ENCODE assay signal across 7 mouse cellular contexts in the genomic region with DNA sequence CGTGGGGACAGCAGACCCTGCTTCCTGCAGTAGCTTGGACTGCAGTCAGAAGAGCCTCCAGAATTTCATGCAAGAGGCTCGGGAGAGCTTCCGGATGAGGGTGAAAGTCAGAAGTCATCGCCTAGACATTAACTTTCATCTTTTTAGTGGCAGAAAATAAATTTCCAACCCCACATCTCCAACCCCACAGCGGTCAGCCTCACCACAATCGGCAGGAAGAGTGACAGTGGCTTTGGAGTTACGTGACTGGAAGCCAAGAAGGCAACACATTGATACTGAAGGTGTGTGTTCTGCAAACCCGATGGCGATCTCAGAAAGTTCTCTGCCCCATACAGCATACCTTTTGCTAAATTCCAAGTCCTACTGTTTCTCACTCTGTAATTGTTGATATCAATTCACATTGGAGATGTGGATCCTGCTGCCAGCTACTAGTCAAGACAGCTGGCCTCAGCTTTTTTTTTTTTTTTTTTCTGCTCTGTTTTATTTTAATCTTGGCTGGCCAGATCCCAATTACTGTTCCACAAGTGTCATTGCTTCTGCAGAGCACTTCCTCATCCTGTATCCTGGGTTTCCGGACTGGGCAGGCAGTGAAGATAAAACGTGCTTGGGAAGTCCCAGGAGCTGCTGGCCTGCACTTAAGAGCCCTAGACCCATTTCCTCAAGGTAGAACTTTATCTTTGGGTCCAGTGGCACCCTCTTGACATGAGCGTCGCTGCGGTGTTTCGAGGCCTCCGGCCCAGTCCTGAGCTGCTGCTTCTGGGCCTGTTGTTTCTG. TPM values are rescaled to one million over a fixed set of nuclear protein-coding genes. Genes with fewer than 3 reads are reported as not detected.
DNase-seq lines count a peak whose midpoint lies in the region; ATAC-seq and TF ChIP-seq lines count a peak whose summit lies in the region.

A gene (plus strand): TSS at position 556 of the 774 bp plus-strand sequence.

- no peak for DNase-seq in forebrain, embryonic 11.5 days (ENCODE audit: low spot score)
- DNase-seq in hindbrain, embryonic 10.5 days (ENCODE audit: low spot score) = no peak
- DNase-seq in cerebellum, adult 18-20 months = no peak
- DNase-seq in ovary, adult 18-20 months (ENCODE audit: low spot score) = no peak

- TF ChIP-seq POLR2A in bone marrow, adult 2 months (IDR thresholded peaks at IDR 0.05; ENCODE audit: borderline replicate concordance, control insufficient read depth, low read depth, low read length) = no peak

- H3K4me2 ChIP-seq in forebrain, embryonic 11.5 days (ENCODE audit: low read depth, low read length, severe bottlenecking) = no peak within 1 kb of the TSS
- H3K4me2 ChIP-seq in limb, embryonic 13.5 days (replicated peaks) = no peak within 1 kb of the TSS

- H3K27me3 ChIP-seq in forebrain, embryonic 11.5 days (ENCODE audit: control insufficient read depth, insufficient read depth, low read length) = no peaks in the 10 kb centered on the region
- H3K27me3 ChIP-seq in hindbrain, embryonic 10.5 days (ENCODE audit: insufficient read depth, poor library complexity, severe bottlenecking) = no peaks in the 10 kb centered on the region
- H3K27me3 ChIP-seq in limb, embryonic 13.5 days = peaks cover 16% of the 10 kb centered on the region

- WGBS in bone marrow, adult 2 months = 4% methylated on average over 16 of the region's 16 CpGs
- 88% methylated on average over 16 of the region's 16 CpGs for WGBS in forebrain, embryonic 11.5 days
- 90% methylated on average over 16 of the region's 16 CpGs for WGBS in hindbrain, embryonic 10.5 days
- 87% methylated on average over 16 of the region's 16 CpGs for WGBS in limb, embryonic 13.5 days

- no peak within 1 kb of the TSS for H3K27ac ChIP-seq in bone marrow, adult 2 months (ENCODE audit: control insufficient read depth, insufficient read depth, low read depth, low read length, poor library complexity)
- no peak within 1 kb of the TSS for H3K27ac ChIP-seq in forebrain, embryonic 11.5 days (ENCODE audit: low read depth, low read length)
- H3K27ac ChIP-seq in hindbrain, embryonic 10.5 days = no peak within 1 kb of the TSS
- H3K27ac ChIP-seq in limb, embryonic 13.5 days = no peak within 1 kb of the TSS

- H3K9me3 ChIP-seq in forebrain, embryonic 11.5 days (ENCODE audit: control insufficient read depth, low read length) = no peaks in the 10 kb centered on the region
- H3K9me3 ChIP-seq in hindbrain, embryonic 10.5 days = no peaks in the 10 kb centered on the region
- H3K9me3 ChIP-seq in limb, embryonic 13.5 days = no peaks in the 10 kb centered on the region

- no peaks in the 10 kb centered on the region for H3K36me3 ChIP-seq in forebrain, embryonic 11.5 days (ENCODE audit: control insufficient read depth, insufficient read depth, low read length)
- H3K36me3 ChIP-seq in hindbrain, embryonic 10.5 days = no peaks in the 10 kb centered on the region
- no peaks in the 10 kb centered on the region for H3K36me3 ChIP-seq in limb, embryonic 13.5 days

- H3K4me3 ChIP-seq in bone marrow, adult 2 months (replicated peaks; ENCODE audit: control insufficient read depth, low read depth, low read length) = no peak within 1 kb of the TSS
- no peak within 1 kb of the TSS for H3K4me3 ChIP-seq in forebrain, embryonic 11.5 days (ENCODE audit: low read depth, low read length)
- no peak within 1 kb of the TSS for H3K4me3 ChIP-seq in hindbrain, embryonic 10.5 days
- no peak within 1 kb of the TSS for H3K4me3 ChIP-seq in limb, embryonic 13.5 days

- no peak for ATAC-seq in forebrain, embryonic 11.5 days (replicated peaks; ENCODE audit: low FRiP score)
- no peak for ATAC-seq in limb, embryonic 13.5 days (ENCODE audit: low FRiP score, low read depth)
- ATAC-seq in monocyte, adult 5-6 weeks (replicated peaks; ENCODE audit: insufficient number of reproducible peaks, low FRiP score, low TSS enrichment, poor library complexity, severe bottlenecking) = 0 out of 2 replicates have a peak, but pooled peaks have one; percentile 9

- H3K4me1 ChIP-seq in bone marrow, adult 2 months (ENCODE audit: control insufficient read depth, insufficient read depth, low read length) = peaks cover 1% of the 10 kb centered on the region; the same call in 1 of the 2 replicates
- H3K4me1 ChIP-seq in forebrain, embryonic 11.5 days (replicated peaks; ENCODE audit: control insufficient read depth, insufficient read depth, low read length) = no peaks in the 10 kb centered on the region
- no peaks in the 10 kb centered on the region for H3K4me1 ChIP-seq in hindbrain, embryonic 10.5 days (replicated peaks)
- H3K4me1 ChIP-seq in limb, embryonic 13.5 days = peaks cover 6% of the 10 kb centered on the region; the same call in 1 of the 2 replicates

- no peak within 1 kb of the TSS for H3K9ac ChIP-seq in forebrain, embryonic 11.5 days (ENCODE audit: low read length)
- no peak within 1 kb of the TSS for H3K9ac ChIP-seq in limb, embryonic 13.5 days

- no peak for TF ChIP-seq CTCF in bone marrow, adult 2 months (IDR thresholded peaks at IDR 0.05; ENCODE audit: control insufficient read depth, insufficient read depth, low read length)

RNA-seq across cellular contexts. Expression of the gene that starts here (rescaled TPM):
- 274 and 431 TPM in 2 replicates for polyA plus RNA-seq in bone marrow, adult 2 months (2011; ENCODE audit: insufficient read depth, insufficient read length, low replicate concordance, missing spikeins)
- 61.3 and 65.9 TPM in 2 replicates for polyA plus RNA-seq in forebrain, embryonic 11.5 days (2014; fragmentation: Nextera tagmentation; extraction: Ambion mirVana)
- 55.7 and 72.1 TPM in 2 replicates for polyA plus RNA-seq in hindbrain, embryonic 10.5 days (2016; fragmentation: Nextera tagmentation; extraction: Ambion mirVana)
- 46.5 and 56.5 TPM in 2 replicates for polyA plus RNA-seq in limb, embryonic 13.5 days (2015; fragmentation: Nextera tagmentation; extraction: Ambion mirVana)
- total RNA-seq in monocyte, adult 5-6 weeks (2017) = 16.0 to 186 TPM (median 23.8 TPM) in 3 replicates
